Mouse (Mus musculus) liver, embryonic 14.5 days (tissue): Measurements from ENCODE around the gene E2f3. TPM values are rescaled to one million over a fixed set of nuclear protein-coding genes. Genes with fewer than 3 reads are reported as not detected.
A peak's percentile ranks its signal among the peaks of the same experiment; 100 is the strongest.

Experiments used
- ATAC-seq: fragments of 200-750 bp; cut with Nextera tagmentation; 2 replicates; pipeline ENCODE4 v1.8.0; 2017; ENCODE audit warnings: moderate number of reproducible peaks, mild to moderate bottlenecking, moderate library complexity; ENCODE audit not compliant: insufficient read depth
- DNase-seq, 3 experiments: peaks; one replicate each; pipeline ENCODE4 v3.0.0-alpha.2; 2012 to 2013; ENCODE audit warnings: low read depth in 3 of 3, low spot score in 3 of 3
- H3K27ac ChIP-seq: fragments of 300-500 bp; sonication (generic); 2 replicates; pipeline ENCODE4 v1.5.1; 2014; ENCODE audit warnings: moderate library complexity, mild to moderate bottlenecking, control low read depth, inconsistent platforms
- H3K27me3 ChIP-seq: fragments of 300-500 bp; sonication (generic); 2 replicates; pipeline ENCODE4 v1.6.1; 2014; ENCODE audit warnings: mild to moderate bottlenecking, low read length, moderate library complexity; ENCODE audit not compliant: control insufficient read depth, insufficient read depth
- H3K36me3 ChIP-seq: fragments of 300-500 bp; sonication (generic); replicated peaks from 2 replicates; pipeline ENCODE4 v1.6.1; 2014; ENCODE audit warnings: low read depth; ENCODE audit not compliant: control insufficient read depth, insufficient read depth
- H3K4me1 ChIP-seq, 2 experiments: fragments of 200-500 bp in 1 of 2; fragments of 300-500 bp in 1 of 2; sonication (generic) in 1 of 2; replicated peaks; 2 replicates each; pipeline ENCODE4 v1.6.1; 2012 to 2014; ENCODE audit warnings: antibody characterized with exemption in 1 of 2, inconsistent platforms in 1 of 2, low read length in 1 of 2; ENCODE audit not compliant: control insufficient read depth in 2 of 2, insufficient read depth in 2 of 2
- H3K4me2 ChIP-seq: fragments of 300-500 bp; sonication (generic); 2 replicates; pipeline ENCODE4 v1.6.1; 2014; ENCODE audit warnings: low read depth, mild to moderate bottlenecking, control low read depth, moderate library complexity
- H3K4me3 ChIP-seq, 2 experiments: fragments of 200-500 bp in 1 of 2; fragments of 300-500 bp in 1 of 2; sonication (generic) in 1 of 2; 2 replicates each; pipeline ENCODE4 v1.5.1; 2012 to 2014; ENCODE audit warnings: low read depth in 2 of 2, low read length in 2 of 2, mild to moderate bottlenecking in 2 of 2, control low read depth in 1 of 2, inconsistent platforms in 1 of 2, moderate library complexity in 1 of 2; ENCODE audit not compliant: insufficient read depth in 1 of 2
- H3K9ac ChIP-seq: fragments of 300-500 bp; sonication (generic); replicated peaks from 2 replicates; pipeline ENCODE4 v1.6.1; 2014; ENCODE audit warnings: mild to moderate bottlenecking, control low read depth, moderate library complexity
- H3K9me3 ChIP-seq: fragments of 300-500 bp; sonication (generic); 2 replicates; pipeline ENCODE4 v1.6.1; 2016; ENCODE audit warnings: low read length, mixed read lengths; ENCODE audit not compliant: control insufficient read depth
- CTCF ChIP-seq: IDR thresholded peaks from 2 replicates; pipeline ENCODE4 v1.5.1; 2016; ENCODE audit warnings: antibody characterized with exemption, low read depth, control low read depth
- EP300 ChIP-seq: IDR thresholded peaks from 2 replicates; pipeline ENCODE4 v1.6.1; 2016; ENCODE audit warnings: antibody characterized with exemption, low read depth
- WGBS: fragments of 180-500 bp; shearing (Covaris S2); extraction: QIAGEN DNeasy Blood & Tissue Kit; methylation state at CpG from one replicate; pipeline ENCODE4 v1.1.7; 2014; ENCODE audit not compliant: insufficient replicate concordance; 5-methylcytosine and 5-hydroxymethylcytosine counted together
- polyA plus RNA-seq, 2 experiments: library from polyadenylated mRNA; depleted of rRNA in 1 of 2; stranded (reverse) in 1 of 2; unstranded in 1 of 2; fragments of >200 nt; fragmentation: Nextera tagmentation in 1 of 2; extraction: Ambion mirVana in 1 of 2; gene quantifications; 2 replicates each; pipeline versions ENCODE4 v1.2.1 to v1.2.3; 2012 to 2014

Gene E2f3
- polyA plus RNA-seq, 2 experiments, result 3.4 to 5.5 TPM

DNA sequence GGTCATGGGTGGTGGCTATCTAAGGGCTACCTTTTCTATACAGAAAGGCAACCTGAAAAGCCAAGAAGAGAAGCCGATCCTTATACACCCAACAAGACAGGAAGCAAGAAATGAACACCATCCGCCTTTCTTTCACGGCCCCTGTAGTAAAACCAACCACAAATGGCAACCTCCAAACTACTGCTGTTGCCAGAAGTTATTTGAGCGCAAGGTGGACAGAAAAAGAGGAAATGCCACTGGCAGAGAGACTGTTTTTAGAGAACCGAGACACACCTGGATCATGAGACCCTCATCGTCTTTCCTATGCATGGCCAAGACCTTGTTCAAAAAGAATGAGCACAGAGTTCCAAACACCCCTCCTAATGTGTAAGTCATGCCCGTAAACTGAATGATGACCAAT lies 15.5 kb downstream of the E2f3 start:
- ATAC-seq, result no peak
- no peaks in the 10 kb centered on the region for H3K9me3 ChIP-seq
- WGBS, result 75% methylated on average over 7 of the region's 7 CpGs
- H3K4me1 ChIP-seq, result peaks cover 0 to 11% of the 10 kb centered on the region in 2 experiments; a peak in 2 of 4 replicates
- H3K27me3 ChIP-seq, result no peaks in the 10 kb centered on the region
- no peak overlapping the region for H3K4me2 ChIP-seq
- H3K9ac ChIP-seq, result no peak overlapping the region
- H3K27ac ChIP-seq, result no peak overlapping the region
- no peaks in the 10 kb centered on the region for H3K36me3 ChIP-seq
- DNase-seq, result no peak
- TF ChIP-seq CTCF (no peak), EP300 (no peak)
- no peak overlapping the region for H3K4me3 ChIP-seq

DNA sequence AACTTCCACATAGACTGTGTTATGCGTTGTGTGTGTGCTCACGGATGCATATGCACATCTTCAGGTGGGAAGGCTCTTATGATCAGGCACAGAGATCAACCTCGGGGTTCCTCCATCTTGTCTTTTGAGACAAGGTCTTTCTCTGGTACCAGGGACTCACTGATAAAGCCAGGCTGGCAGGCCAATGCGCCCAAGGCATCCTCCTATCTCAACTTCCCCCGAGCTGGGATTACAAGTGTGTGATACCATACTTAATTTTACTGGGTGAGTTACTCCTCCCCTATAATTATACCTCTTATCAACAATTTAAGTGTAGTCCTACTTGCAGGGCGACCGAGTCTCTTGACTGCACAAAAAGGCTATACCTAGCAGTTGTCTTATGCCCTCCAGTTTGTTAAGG lies 17.2 kb downstream of the E2f3 start:
- Histone ChIP-seq H3K4me2 (no peak overlapping the region), H3K27ac (no peak overlapping the region), H3K27me3 (no peaks in the 10 kb centered on the region), H3K36me3 (no peaks in the 10 kb centered on the region), H3K9ac (no peak overlapping the region), H3K4me1 (peaks cover 0 to 11% of the 10 kb centered on the region in 2 experiments; a peak in 2 of 4 replicates), H3K4me3 (no peak overlapping the region), H3K9me3 (no peaks in the 10 kb centered on the region)
- TF ChIP-seq CTCF (no peak), EP300 (no peak)
- no peak for DNase-seq
- 32% methylated on average over 7 of the region's 7 CpGs for WGBS
- peak; percentile 66 for ATAC-seq

GRCm38 (mm10) chr13:29967367-29967766 lies 18.5 kb downstream of the E2f3 start:
- no peak overlapping the region for H3K27ac ChIP-seq
- WGBS, result 72% methylated on average over 5 of the region's 5 CpGs
- H3K4me1 ChIP-seq, result peaks cover 0 to 11% of the 10 kb centered on the region in 2 experiments; a peak in 2 of 4 replicates
- ATAC-seq (no peak), DNase-seq (no peak)
- no peaks in the 10 kb centered on the region for H3K27me3 ChIP-seq
- H3K36me3 ChIP-seq, result no peaks in the 10 kb centered on the region
- no peak for TF ChIP-seq CTCF
- no peak for TF ChIP-seq EP300
- H3K9ac ChIP-seq, result no peak overlapping the region
- H3K4me2 ChIP-seq, result no peak overlapping the region
- no peak overlapping the region for H3K4me3 ChIP-seq
- H3K9me3 ChIP-seq, result no peaks in the 10 kb centered on the region

- Histone ChIP-seq H3K9me3 (no peaks in the 10 kb centered on the region), H3K27ac (no peak overlapping the region), H3K9ac (no peak overlapping the region), H3K4me3 (no peak overlapping the region), H3K4me2 (no peak overlapping the region), H3K27me3 (no peaks in the 10 kb centered on the region), H3K4me1 (peaks cover 0 to 11% of the 10 kb centered on the region in 2 experiments; a peak in 2 of 4 replicates), H3K36me3 (no peaks in the 10 kb centered on the region)
- peak; percentile 27; the same call in 1 of the 2 replicates for ATAC-seq
- no peak for TF ChIP-seq EP300
- no peak for TF ChIP-seq CTCF
- DNase-seq, result no peak
- WGBS, result 82% methylated on average over 8 of the region's 8 CpGs
Measured at GRCm38 (mm10) chr13:29966966-29967365, 18.9 kb downstream of the E2f3 start.

DNA sequence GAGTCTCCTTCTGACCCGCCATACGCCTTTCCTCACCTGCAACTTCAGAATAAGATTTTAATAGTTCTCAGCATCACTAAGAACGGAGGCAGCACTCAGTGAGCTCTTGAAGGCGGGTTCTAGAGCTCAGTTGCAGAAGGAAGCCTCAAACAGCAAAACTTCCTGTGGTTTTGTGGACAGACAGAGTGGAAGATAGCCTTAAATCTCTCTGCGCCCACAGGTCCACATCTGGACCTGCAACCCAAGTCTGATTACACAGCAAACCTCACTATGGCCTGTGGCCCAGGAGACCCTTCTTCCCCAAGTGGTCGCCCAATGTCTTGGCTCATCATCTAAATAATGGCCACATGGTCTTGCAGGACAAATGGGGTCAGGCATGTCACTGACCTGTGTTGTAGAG lies 21.8 kb downstream of the E2f3 start:
- TF ChIP-seq CTCF (no peak), EP300 (no peak)
- H3K4me3 ChIP-seq, result no peak overlapping the region
- H3K9ac ChIP-seq, result no peak overlapping the region
- no peaks in the 10 kb centered on the region for H3K36me3 ChIP-seq
- H3K27ac ChIP-seq, result no peak overlapping the region
- peaks cover 0 to 3% of the 10 kb centered on the region in 2 experiments; a peak in 2 of 4 replicates for H3K4me1 ChIP-seq
- no peak overlapping the region for H3K4me2 ChIP-seq
- no peak for DNase-seq
- 45% methylated on average over 6 of the region's 6 CpGs for WGBS
- no peaks in the 10 kb centered on the region for H3K27me3 ChIP-seq
- no peaks in the 10 kb centered on the region for H3K9me3 ChIP-seq
- ATAC-seq, result no peak
